Mouse (Mus musculus) cerebellum, adult 2 months (tissue): Measurements from ENCODE around the gene Cplx3. TPM values are rescaled to one million over a fixed set of nuclear protein-coding genes. Genes with fewer than 3 reads are reported as not detected.

Source experiments
- DNase-seq, 2 experiments: peaks; one replicate each; pipeline ENCODE4 v3.0.0; 2021
- H3K27ac ChIP-seq: fragments of 200-500 bp; 2 replicates; pipeline ENCODE4 v1.5.1; 2012; ENCODE audit warnings: low read length, control low read depth, inconsistent platforms; ENCODE audit not compliant: insufficient read depth
- H3K27me3 ChIP-seq: fragments of 200-500 bp; 2 replicates; pipeline ENCODE4 v1.6.1; 2012; ENCODE audit warnings: inconsistent platforms, mild to moderate bottlenecking, low read length, moderate library complexity; ENCODE audit not compliant: control insufficient read depth, insufficient read depth
- H3K4me1 ChIP-seq: fragments of 200-500 bp; 2 replicates; pipeline ENCODE4 v1.6.1; 2011; ENCODE audit warnings: low read length; ENCODE audit not compliant: control insufficient read depth, insufficient read depth
- H3K4me3 ChIP-seq: fragments of 200-500 bp; replicated peaks from 2 replicates; pipeline ENCODE3; 2011; ENCODE audit warnings: mild to moderate bottlenecking, low read depth, low read length, control low read depth; ENCODE audit not compliant: insufficient read depth
- CTCF ChIP-seq: fragments of 200-500 bp; IDR thresholded peaks from 2 replicates; pipeline ENCODE4 v1.5.1; 2011; ENCODE audit warnings: low read depth, mild to moderate bottlenecking, control low read depth, low read length, moderate library complexity, borderline replicate concordance; ENCODE audit not compliant: insufficient read depth
- POLR2A ChIP-seq: fragments of 200-500 bp; IDR thresholded peaks from 2 replicates; pipeline ENCODE4 v1.6.1; 2011; ENCODE audit warnings: low read length, control low read depth, borderline replicate concordance; ENCODE audit not compliant: insufficient read depth
- WGBS: fragments of 180-500 bp; shearing (Covaris S2); methylation state at CpG from one replicate; pipeline ENCODE4 v1.1.7; 2018; 5-methylcytosine and 5-hydroxymethylcytosine counted together
- polyA plus RNA-seq: library from polyadenylated mRNA; depleted of rRNA; stranded (reverse); fragments of >200 nt; gene quantifications from 2 replicates; pipeline ENCODE4 v1.2.3, GENCODE M21; 2012

Gene Cplx3
- polyA plus RNA-seq, 1 experiment: 1.4 TPM

- TF ChIP-seq POLR2A (no peak), CTCF (peak; percentile 47; the same call in 1 of the 2 replicates)
- 35% methylated on average over 8 of the region's 8 CpGs for WGBS
- Histone ChIP-seq H3K27ac (no peak overlapping the region), H3K4me3 (no peak overlapping the region), H3K4me1 (0 out of 2 replicates have a peak, but pooled peaks cover under 1% of the 10 kb centered on the region), H3K27me3 (no peaks in the 10 kb centered on the region)
- peak in 1 of 2 experiments; percentile 23 for DNase-seq
Observed at GRCm38 (mm10) chr9:57566846-57567245, 39.2 kb downstream of the Cplx3 start.

- Histone ChIP-seq H3K27ac (no peak overlapping the region), H3K27me3 (no peaks in the 10 kb centered on the region), H3K4me3 (no peak overlapping the region), H3K4me1 (peaks cover 4% of the 10 kb centered on the region; the same call in 1 of the 2 replicates)
- peak in 1 of 2 experiments; percentile 23 for DNase-seq
- WGBS: 23% methylated on average over 10 of the region's 10 CpGs
- no peak for TF ChIP-seq CTCF
- no peak for TF ChIP-seq POLR2A
Observed at GRCm38 (mm10) chr9:57565741-57566221, 40.3 kb downstream of the Cplx3 start.

GRCm38 (mm10) chr9:57564609-57565008 lies 41.5 kb downstream of the Cplx3 start:
- no peak for DNase-seq
- H3K27ac ChIP-seq: no peak overlapping the region
- H3K4me1 ChIP-seq: peaks cover 4% of the 10 kb centered on the region; the same call in 1 of the 2 replicates
- TF ChIP-seq CTCF (no peak), POLR2A (no peak)
- no peaks in the 10 kb centered on the region for H3K27me3 ChIP-seq
- 91% methylated on average over 6 of the region's 6 CpGs for WGBS
- H3K4me3 ChIP-seq: no peak overlapping the region

- 46% methylated on average over 4 of the region's 4 CpGs for WGBS
- Histone ChIP-seq H3K4me3 (no peak overlapping the region), H3K27me3 (no peaks in the 10 kb centered on the region), H3K4me1 (peaks cover 4% of the 10 kb centered on the region; the same call in 1 of the 2 replicates), H3K27ac (no peak overlapping the region)
- DNase-seq: no peak
- no peak for TF ChIP-seq CTCF
- no peak for TF ChIP-seq POLR2A
Observed at GRCm38 (mm10) chr9:57562896-57563372, 43.1 kb downstream of the Cplx3 start.

- TF ChIP-seq CTCF (no peak), POLR2A (no peak)
- peak in 1 of 2 experiments; percentile 15 for DNase-seq
- WGBS: 73% methylated on average over 13 of the region's 13 CpGs
- H3K27me3 ChIP-seq: no peaks in the 10 kb centered on the region
- no peak overlapping the region for H3K4me3 ChIP-seq
- H3K4me1 ChIP-seq: peaks cover 4% of the 10 kb centered on the region; the same call in 1 of the 2 replicates
- no peak overlapping the region for H3K27ac ChIP-seq
Observed at GRCm38 (mm10) chr9:57561711-57562099, 44.4 kb downstream of the Cplx3 start.

GRCm38 (mm10) chr9:57560861-57561710 lies 45.0 kb downstream of the Cplx3 start, which contains the start of gene Scamp2:
Gene Scamp2 (plus strand): TSS chr9:57560943.
- no peaks in the 10 kb centered on the region for H3K27me3 ChIP-seq
- DNase-seq: peak; percentile 94 to 97
- TF ChIP-seq POLR2A (peak; percentile 73; the same call in 1 of the 2 replicates), CTCF (no peak)
- H3K27ac ChIP-seq: peak within 1 kb of the TSS; percentile 35; the same call in 1 of the 2 replicates
- peaks cover 4% of the 10 kb centered on the region; the same call in 1 of the 2 replicates for H3K4me1 ChIP-seq
- WGBS: 2% methylated on average over 37 of the region's 37 CpGs
- H3K4me3 ChIP-seq: peak within 1 kb of the TSS; percentile 71

GRCm38 (mm10) chr9:57560263-57560662 lies 45.8 kb downstream of the Cplx3 start:
- no peaks in the 10 kb centered on the region for H3K27me3 ChIP-seq
- no peak overlapping the region for H3K27ac ChIP-seq
- no peak for TF ChIP-seq POLR2A
- TF ChIP-seq CTCF: no peak
- peak overlapping the region; percentile 71 for H3K4me3 ChIP-seq
- H3K4me1 ChIP-seq: peaks cover 4% of the 10 kb centered on the region; the same call in 1 of the 2 replicates
- no peak for DNase-seq
- 20% methylated on average over 7 of the region's 7 CpGs for WGBS
